Mouse (Mus musculus): Measurements from ENCODE around the gene S100a8. TPM values are rescaled to one million over a fixed set of nuclear protein-coding genes. Genes with fewer than 3 reads are reported as not detected.

S100a8 gene
- total and polyA plus RNA-seq, 3 experiments, result not detected

GRCm38 (mm10) chr3:90644220-90644619 lies 24.6 kb upstream of the S100a8 start:
- H3K27me3 ChIP-seq (ENCODE audit: insufficient read depth, low read length), result 0 out of 2 replicates have a peak, but pooled peaks cover 2% of the 10 kb centered on the region
- ATAC-seq (ENCODE audit: extremely low read depth, insufficient number of reproducible peaks, low FRiP score, poor library complexity, severe bottlenecking), result no peak
- no peak for DNase-seq (ENCODE audit: low spot score)
- no peak for TF ChIP-seq GATA1 (IDR thresholded peaks at IDR 0.05; ENCODE audit: borderline replicate concordance, low read length)
- no peak for TF ChIP-seq TAL1 (conservative IDR thresholded peaks at IDR 0.05; ENCODE audit: low read depth, low read length)
- 0 out of 2 replicates have a peak, but pooled peaks have one; percentile 23 for TF ChIP-seq CTCF (IDR thresholded peaks at IDR 0.05; ENCODE audit: low read depth, low read length)
- TF ChIP-seq POLR2AphosphoS5 (IDR thresholded peaks at IDR 0.05; ENCODE audit: insufficient replicate concordance, low read depth, low read length), result no peak
- TF ChIP-seq GATA2 (IDR thresholded peaks at IDR 0.05; ENCODE audit: borderline replicate concordance, low read depth, low read length), result no peak
- H3K36me3 ChIP-seq (replicated peaks), result no peaks in the 10 kb centered on the region
- H3K9me3 ChIP-seq (replicated peaks), result no peaks in the 10 kb centered on the region
- no peaks in the 10 kb centered on the region for H3K4me1 ChIP-seq (ENCODE audit: insufficient read depth, low read depth, low read length)
- H3K4me3 ChIP-seq (ENCODE audit: low read depth, low read length), result no peak overlapping the region

DNA sequence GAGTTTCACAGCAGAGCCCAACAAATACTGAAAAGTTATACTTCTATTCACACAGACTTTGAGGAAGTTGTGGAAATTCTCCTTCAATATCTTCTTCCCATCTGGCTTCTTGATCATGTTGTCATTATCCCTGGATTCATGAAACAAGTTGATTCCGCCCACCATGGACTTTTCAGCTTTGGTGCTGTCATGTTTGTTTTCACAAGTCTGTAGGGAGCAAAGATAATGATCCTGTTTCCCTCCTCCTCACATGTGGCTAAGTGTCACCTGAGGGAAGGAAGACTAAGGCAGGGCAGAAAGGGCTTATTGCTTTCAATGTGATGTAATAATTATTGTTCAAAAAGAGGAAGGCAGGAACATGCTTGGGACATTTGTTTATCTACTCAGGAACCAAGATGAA lies 21.5 kb upstream of the S100a8 start:
- no peak for TF ChIP-seq POLR2AphosphoS5 (IDR thresholded peaks at IDR 0.05; ENCODE audit: insufficient replicate concordance, low read depth, low read length)
- TF ChIP-seq TAL1 (conservative IDR thresholded peaks at IDR 0.05; ENCODE audit: low read depth, low read length), result no peak
- no peak for TF ChIP-seq GATA1 (IDR thresholded peaks at IDR 0.05; ENCODE audit: borderline replicate concordance, low read length)
- TF ChIP-seq GATA2 (IDR thresholded peaks at IDR 0.05; ENCODE audit: borderline replicate concordance, low read depth, low read length), result no peak
- TF ChIP-seq CTCF (IDR thresholded peaks at IDR 0.05; ENCODE audit: low read depth, low read length), result no peak
- ATAC-seq (ENCODE audit: extremely low read depth, insufficient number of reproducible peaks, low FRiP score, poor library complexity, severe bottlenecking), result no peak
- Histone ChIP-seq H3K4me3 (ENCODE audit: low read depth, low read length) (no peak overlapping the region), H3K4me1 (ENCODE audit: insufficient read depth, low read depth, low read length) (no peaks in the 10 kb centered on the region), H3K36me3 (replicated peaks) (no peaks in the 10 kb centered on the region), H3K9me3 (replicated peaks) (no peaks in the 10 kb centered on the region), H3K27me3 (ENCODE audit: insufficient read depth, low read length) (0 out of 2 replicates have a peak, but pooled peaks cover 2% of the 10 kb centered on the region)
- DNase-seq (ENCODE audit: low spot score), result no peak

DNA sequence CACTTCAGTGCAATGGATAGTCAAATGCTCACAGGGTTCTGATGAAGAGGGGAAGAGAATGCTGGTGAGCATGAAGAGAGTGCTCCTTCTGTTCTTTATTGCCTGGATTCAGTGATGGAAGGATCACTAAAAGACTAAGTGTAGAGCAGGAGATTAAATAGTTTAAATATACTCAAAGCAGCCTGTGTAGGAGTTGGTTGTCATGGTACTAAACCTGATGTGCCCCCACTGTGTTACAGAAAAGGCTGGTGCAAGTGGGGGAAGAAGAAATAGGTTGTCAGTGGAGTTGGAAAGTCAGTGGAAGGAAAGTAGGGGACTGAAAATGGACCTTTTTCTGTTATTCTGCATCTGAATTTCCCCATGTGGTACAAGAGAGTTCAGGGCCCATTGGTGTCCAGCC lies 19.8 kb upstream of the S100a8 start:
- Histone ChIP-seq H3K4me3 (ENCODE audit: low read depth, low read length) (no peak overlapping the region), H3K27me3 (ENCODE audit: insufficient read depth, low read length) (0 out of 2 replicates have a peak, but pooled peaks cover 2% of the 10 kb centered on the region), H3K36me3 (replicated peaks) (no peaks in the 10 kb centered on the region), H3K9me3 (replicated peaks) (no peaks in the 10 kb centered on the region), H3K4me1 (ENCODE audit: insufficient read depth, low read depth, low read length) (no peaks in the 10 kb centered on the region)
- ATAC-seq (ENCODE audit: extremely low read depth, insufficient number of reproducible peaks, low FRiP score, poor library complexity, severe bottlenecking) (no peak), DNase-seq (ENCODE audit: low spot score) (no peak)
- TF ChIP-seq POLR2AphosphoS5 (IDR thresholded peaks at IDR 0.05; ENCODE audit: insufficient replicate concordance, low read depth, low read length), result no peak
- no peak for TF ChIP-seq CTCF (IDR thresholded peaks at IDR 0.05; ENCODE audit: low read depth, low read length)
- no peak for TF ChIP-seq GATA2 (IDR thresholded peaks at IDR 0.05; ENCODE audit: borderline replicate concordance, low read depth, low read length)
- no peak for TF ChIP-seq GATA1 (IDR thresholded peaks at IDR 0.05; ENCODE audit: borderline replicate concordance, low read length)
- no peak for TF ChIP-seq TAL1 (conservative IDR thresholded peaks at IDR 0.05; ENCODE audit: low read depth, low read length)

- Histone ChIP-seq H3K4me1 (ENCODE audit: insufficient read depth, low read depth, low read length) (no peaks in the 10 kb centered on the region), H3K4me3 (ENCODE audit: low read depth, low read length) (no peak overlapping the region), H3K36me3 (replicated peaks) (no peaks in the 10 kb centered on the region), H3K27me3 (ENCODE audit: insufficient read depth, low read length) (0 out of 2 replicates have a peak, but pooled peaks cover 2% of the 10 kb centered on the region), H3K9me3 (replicated peaks) (no peaks in the 10 kb centered on the region)
- ATAC-seq (ENCODE audit: extremely low read depth, insufficient number of reproducible peaks, low FRiP score, poor library complexity, severe bottlenecking) (no peak), DNase-seq (ENCODE audit: low spot score) (no peak)
- TF ChIP-seq POLR2AphosphoS5 (IDR thresholded peaks at IDR 0.05; ENCODE audit: insufficient replicate concordance, low read depth, low read length) (no peak), TAL1 (conservative IDR thresholded peaks at IDR 0.05; ENCODE audit: low read depth, low read length) (no peak), CTCF (IDR thresholded peaks at IDR 0.05; ENCODE audit: low read depth, low read length) (no peak), GATA1 (IDR thresholded peaks at IDR 0.05; ENCODE audit: borderline replicate concordance, low read length) (no peak), GATA2 (IDR thresholded peaks at IDR 0.05; ENCODE audit: borderline replicate concordance, low read depth, low read length) (no peak)
Observed at GRCm38 (mm10) chr3:90649832-90650231, 18.9 kb upstream of the S100a8 start.

GRCm38 (mm10) chr3:90652878-90653508 lies 15.8 kb upstream of the S100a8 start:
- H3K36me3 ChIP-seq (replicated peaks), result no peaks in the 10 kb centered on the region
- H3K9me3 ChIP-seq (replicated peaks), result no peaks in the 10 kb centered on the region
- no peak for TF ChIP-seq TAL1 (conservative IDR thresholded peaks at IDR 0.05; ENCODE audit: low read depth, low read length)
- TF ChIP-seq GATA2 (IDR thresholded peaks at IDR 0.05; ENCODE audit: borderline replicate concordance, low read depth, low read length), result no peak
- TF ChIP-seq CTCF (IDR thresholded peaks at IDR 0.05; ENCODE audit: low read depth, low read length), result peak; percentile 19; the same call in 1 of the 2 replicates
- TF ChIP-seq GATA1 (IDR thresholded peaks at IDR 0.05; ENCODE audit: borderline replicate concordance, low read length), result no peak
- no peak for TF ChIP-seq POLR2AphosphoS5 (IDR thresholded peaks at IDR 0.05; ENCODE audit: insufficient replicate concordance, low read depth, low read length)
- H3K4me3 ChIP-seq (ENCODE audit: low read depth, low read length), result no peak overlapping the region
- 0 out of 2 replicates have a peak, but pooled peaks cover 2% of the 10 kb centered on the region for H3K27me3 ChIP-seq (ENCODE audit: insufficient read depth, low read length)
- H3K4me1 ChIP-seq (ENCODE audit: insufficient read depth, low read depth, low read length), result no peaks in the 10 kb centered on the region
- ATAC-seq (ENCODE audit: extremely low read depth, insufficient number of reproducible peaks, low FRiP score, poor library complexity, severe bottlenecking) (peak; percentile 40; the same call in 1 of the 2 replicates), DNase-seq (ENCODE audit: low spot score) (peak; percentile 30)

DNA sequence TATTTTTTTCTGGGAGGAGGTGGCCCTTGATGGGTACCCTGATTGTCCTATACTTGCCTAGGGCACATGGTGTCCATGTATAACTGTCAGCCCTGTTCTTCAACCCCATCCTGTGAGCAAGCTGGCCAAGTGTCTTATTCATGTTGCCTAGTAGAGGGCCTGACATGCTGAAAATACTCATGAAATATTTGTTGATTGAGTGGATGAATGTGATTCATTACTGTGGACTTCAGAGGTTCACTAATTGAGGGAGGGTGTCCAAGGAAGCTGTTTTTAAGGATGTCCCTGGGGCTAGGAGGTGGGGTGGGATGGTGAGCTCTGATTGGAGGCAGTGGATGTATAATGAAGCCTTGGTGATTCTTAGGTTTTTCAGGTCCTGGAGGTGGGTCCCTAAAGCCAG lies 15.1 kb upstream of the S100a8 start, which contains the start of gene S100a7a:
TSS of gene S100a7a (plus strand) at position 301 of the 400 bp plus-strand sequence.
- Histone ChIP-seq H3K4me3 (ENCODE audit: low read depth, low read length) (no peak within 1 kb of the TSS), H3K27me3 (ENCODE audit: insufficient read depth, low read length) (no peaks in the 10 kb centered on the region), H3K4me1 (ENCODE audit: insufficient read depth, low read depth, low read length) (no peaks in the 10 kb centered on the region), H3K9me3 (replicated peaks) (no peaks in the 10 kb centered on the region), H3K36me3 (replicated peaks) (no peaks in the 10 kb centered on the region)
- TF ChIP-seq POLR2AphosphoS5 (IDR thresholded peaks at IDR 0.05; ENCODE audit: insufficient replicate concordance, low read depth, low read length), result no peak
- ATAC-seq (ENCODE audit: extremely low read depth, insufficient number of reproducible peaks, low FRiP score, poor library complexity, severe bottlenecking) (no peak), DNase-seq (ENCODE audit: low spot score) (no peak)

All from G1E (cell line).